Mouse (Mus musculus): ENCODE results near the gene Scn8a. TPM values are rescaled to one million over a fixed set of nuclear protein-coding genes. Genes with fewer than 3 reads are reported as not detected.

The Scn8a gene
- polyA plus RNA-seq, 1 experiment = not detected

DNA sequence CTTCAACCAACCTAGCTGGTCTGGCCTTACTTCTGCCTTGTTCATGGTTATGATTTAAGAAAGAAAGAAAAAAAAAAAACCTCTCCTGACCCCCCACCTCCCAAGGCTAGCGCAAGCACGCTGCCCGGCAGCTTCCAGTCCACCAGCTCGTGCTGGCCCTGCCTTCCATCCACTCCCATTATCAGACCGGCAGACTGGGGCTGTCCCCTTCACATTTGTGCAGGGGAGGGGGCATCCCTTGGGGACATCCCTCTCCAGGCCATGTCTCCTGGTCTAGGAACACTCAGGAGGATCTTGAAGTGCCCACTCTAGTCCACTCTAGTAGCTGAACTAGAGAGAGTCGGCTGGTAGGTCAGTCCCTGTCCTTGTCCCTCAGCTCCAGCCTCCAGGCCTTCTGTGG is 174.9 kb downstream of the Scn8a start:
- Histone ChIP-seq H3K36me3 (replicated peaks; ENCODE audit: low read length) (no peaks in the 10 kb centered on the region), H3K4me1 (peaks cover 20% of the 10 kb centered on the region), H3K4me3 (replicated peaks) (no peak overlapping the region), H3K9me3 (peaks cover 4% of the 10 kb centered on the region), H3K27me3 (replicated peaks) (peaks cover 94% of the 10 kb centered on the region)
- no peak for TF ChIP-seq GATA1 (IDR thresholded peaks at IDR 0.05; ENCODE audit: borderline replicate concordance, low read length)
- TF ChIP-seq FLI1 (IDR thresholded peaks at IDR 0.05; ENCODE audit: low read length) = no peak

DNA sequence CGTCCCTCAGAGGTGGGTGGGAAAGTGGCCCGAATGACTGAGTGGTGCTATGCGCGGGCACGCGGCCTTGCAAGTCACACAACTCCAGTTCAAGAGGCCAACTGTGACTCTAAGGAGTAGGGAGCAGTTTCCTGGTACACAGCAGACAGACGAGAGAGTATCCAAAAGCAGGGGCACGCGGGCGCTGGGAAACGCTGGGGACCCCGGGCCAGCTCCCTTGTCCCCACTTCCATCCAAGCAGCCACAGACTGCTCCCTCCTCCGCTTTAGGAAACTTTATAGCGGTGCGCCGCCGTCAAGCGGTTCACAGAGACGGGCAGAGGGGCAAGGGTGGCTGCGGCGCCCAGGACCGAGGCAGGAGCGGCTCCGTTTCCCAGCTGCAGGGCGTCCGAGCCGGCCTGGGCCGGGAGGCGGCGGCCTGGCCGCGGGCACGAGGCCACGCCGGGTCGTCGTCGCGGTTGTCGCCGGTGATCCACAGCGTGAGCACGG is 176.4 kb downstream of the Scn8a start:
- Histone ChIP-seq H3K4me1 (peaks cover 19% of the 10 kb centered on the region), H3K9me3 (no peaks in the 10 kb centered on the region), H3K36me3 (replicated peaks; ENCODE audit: low read length) (no peaks in the 10 kb centered on the region), H3K4me3 (replicated peaks) (peak overlapping the region; percentile 14), H3K27me3 (replicated peaks) (peaks cover 93% of the 10 kb centered on the region)
- TF ChIP-seq FLI1 (IDR thresholded peaks at IDR 0.05; ENCODE audit: low read length) (no peak), GATA1 (IDR thresholded peaks at IDR 0.05; ENCODE audit: borderline replicate concordance, low read length) (no peak)

DNA sequence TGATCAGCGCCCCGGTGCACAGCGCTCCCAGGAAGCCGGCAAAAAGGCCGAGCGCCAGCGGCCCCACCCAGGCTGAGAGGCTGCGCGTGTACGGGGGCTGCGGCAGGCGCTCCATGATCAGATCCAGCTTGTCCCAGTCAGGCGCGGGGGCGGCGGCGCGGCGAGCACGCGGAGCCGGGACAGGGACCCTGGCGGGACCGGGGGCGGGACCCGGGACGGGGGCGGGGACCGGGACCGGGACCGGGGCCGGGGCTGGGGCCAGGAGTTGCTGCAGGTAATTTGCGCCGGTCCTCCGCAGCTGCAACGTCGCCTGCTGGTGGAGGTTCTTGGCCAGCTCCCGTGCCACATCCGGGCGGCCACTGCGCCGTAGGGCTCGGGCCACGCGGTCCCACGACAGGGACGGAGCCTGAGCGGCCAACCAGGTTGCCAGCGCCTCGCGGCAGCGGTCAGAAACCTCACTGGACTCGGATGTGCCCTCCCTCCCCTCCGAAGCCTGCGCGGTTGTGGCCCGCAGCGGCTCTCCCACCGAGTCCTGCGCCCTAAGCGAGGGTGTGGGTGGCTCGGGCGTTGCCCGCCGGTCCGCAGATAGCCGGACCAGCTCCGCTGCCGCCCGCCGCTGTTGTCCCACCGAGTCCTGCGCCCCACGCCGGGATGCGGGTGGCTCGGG is 177.0 kb downstream of the Scn8a start:
- peak overlapping the region; percentile 73 for H3K4me3 ChIP-seq (replicated peaks)
- H3K9me3 ChIP-seq = no peaks in the 10 kb centered on the region
- peaks cover 20% of the 10 kb centered on the region for H3K4me1 ChIP-seq
- H3K36me3 ChIP-seq (replicated peaks; ENCODE audit: low read length) = no peaks in the 10 kb centered on the region
- TF ChIP-seq GATA1 (IDR thresholded peaks at IDR 0.05; ENCODE audit: borderline replicate concordance, low read length) (no peak), FLI1 (IDR thresholded peaks at IDR 0.05; ENCODE audit: low read length) (no peak)
- H3K27me3 ChIP-seq (replicated peaks) = peaks cover 94% of the 10 kb centered on the region

DNA sequence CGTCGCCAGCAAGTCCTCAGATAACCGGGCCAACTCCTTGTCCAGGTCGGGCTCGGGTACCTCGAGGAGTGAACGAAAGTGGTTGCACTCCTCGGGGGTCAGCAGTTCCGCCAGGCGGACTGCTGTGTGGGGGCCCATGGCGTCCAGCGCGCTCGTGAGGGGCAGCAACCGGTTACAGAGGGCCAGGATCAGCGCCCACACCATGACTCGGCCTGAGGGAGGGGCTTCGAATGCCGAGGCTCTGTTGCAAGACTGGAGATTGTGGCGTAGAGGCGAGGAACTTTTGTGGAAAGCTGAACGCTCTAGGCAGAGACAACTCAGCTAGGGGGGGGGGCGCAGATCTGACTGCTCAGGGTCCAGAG is 177.5 kb downstream of the Scn8a start, which contains the start of gene Gm47841:
Gene Gm47841, minus strand, starts transcription at position 204 of the 362 bp plus-strand sequence.
- Histone ChIP-seq H3K4me3 (replicated peaks) (peak within 1 kb of the TSS; percentile 73), H3K9me3 (no peaks in the 10 kb centered on the region), H3K4me1 (peaks cover 20% of the 10 kb centered on the region), H3K36me3 (replicated peaks; ENCODE audit: low read length) (no peaks in the 10 kb centered on the region), H3K27me3 (replicated peaks) (peaks cover 94% of the 10 kb centered on the region)
- TF ChIP-seq FLI1 (IDR thresholded peaks at IDR 0.05; ENCODE audit: low read length) = no peak
- TF ChIP-seq GATA1 (IDR thresholded peaks at IDR 0.05; ENCODE audit: borderline replicate concordance, low read length) = no peak

DNA sequence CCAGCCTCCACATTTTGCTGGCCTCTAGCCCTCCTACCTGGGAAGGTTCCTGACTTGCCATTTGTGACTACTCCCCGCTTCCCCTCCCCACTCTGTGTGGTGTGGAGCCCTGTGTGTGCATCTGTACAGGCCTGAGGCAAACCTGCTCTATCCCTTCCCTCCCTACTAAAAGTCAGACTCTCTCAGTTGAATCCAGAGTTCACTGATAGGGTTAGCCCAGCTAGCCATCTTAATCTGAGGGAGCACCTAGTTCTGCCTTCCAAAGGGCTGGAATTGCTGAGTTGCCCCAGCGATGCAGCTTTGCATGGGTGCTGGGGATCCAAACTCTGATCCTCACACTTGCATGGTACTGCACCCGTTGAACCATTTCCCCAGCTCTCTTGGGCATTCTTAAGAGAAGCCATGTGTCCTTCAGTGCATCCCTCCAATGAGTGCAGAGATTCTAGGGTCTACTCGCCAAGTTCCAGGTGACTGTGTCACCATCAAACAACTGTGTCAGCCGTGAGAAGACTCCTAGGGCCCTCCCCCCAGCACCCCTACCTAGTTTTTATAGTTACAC is 178.8 kb downstream of the Scn8a start:
- no peak overlapping the region for H3K4me3 ChIP-seq (replicated peaks)
- peaks cover 24% of the 10 kb centered on the region for H3K4me1 ChIP-seq
- H3K9me3 ChIP-seq = peaks cover 11% of the 10 kb centered on the region
- H3K36me3 ChIP-seq (replicated peaks; ENCODE audit: low read length) = no peaks in the 10 kb centered on the region
- H3K27me3 ChIP-seq (replicated peaks) = peaks cover 97% of the 10 kb centered on the region
- no peak for TF ChIP-seq GATA1 (IDR thresholded peaks at IDR 0.05; ENCODE audit: borderline replicate concordance, low read length)
- no peak for TF ChIP-seq FLI1 (IDR thresholded peaks at IDR 0.05; ENCODE audit: low read length)

DNA sequence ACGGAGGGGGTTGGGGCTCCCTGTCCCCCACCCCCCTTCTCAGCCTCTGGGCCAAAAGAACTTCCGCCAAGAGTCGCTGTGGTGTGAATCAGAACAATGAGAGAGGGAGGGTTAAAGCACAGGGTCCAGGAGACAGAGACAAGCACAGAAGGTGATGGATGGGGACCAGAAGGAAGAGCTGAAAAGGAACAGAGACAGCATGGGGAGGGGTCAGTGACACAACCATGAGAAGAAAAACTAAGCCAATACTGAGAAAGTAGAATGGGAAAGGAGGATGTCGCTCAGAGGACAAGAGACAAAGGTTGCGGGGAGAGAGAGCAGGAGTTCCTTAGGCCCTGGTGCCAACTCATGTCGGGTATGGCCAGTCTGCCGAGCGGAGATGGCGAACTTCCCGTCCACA is 182.2 kb downstream of the Scn8a start:
- Histone ChIP-seq H3K9me3 (peaks cover 11% of the 10 kb centered on the region), H3K27me3 (replicated peaks) (peaks cover 98% of the 10 kb centered on the region), H3K36me3 (replicated peaks; ENCODE audit: low read length) (no peaks in the 10 kb centered on the region), H3K4me1 (peaks cover 14% of the 10 kb centered on the region), H3K4me3 (replicated peaks) (no peak overlapping the region)
- TF ChIP-seq GATA1 (IDR thresholded peaks at IDR 0.05; ENCODE audit: borderline replicate concordance, low read length) (no peak), FLI1 (IDR thresholded peaks at IDR 0.05; ENCODE audit: low read length) (no peak)

DNA sequence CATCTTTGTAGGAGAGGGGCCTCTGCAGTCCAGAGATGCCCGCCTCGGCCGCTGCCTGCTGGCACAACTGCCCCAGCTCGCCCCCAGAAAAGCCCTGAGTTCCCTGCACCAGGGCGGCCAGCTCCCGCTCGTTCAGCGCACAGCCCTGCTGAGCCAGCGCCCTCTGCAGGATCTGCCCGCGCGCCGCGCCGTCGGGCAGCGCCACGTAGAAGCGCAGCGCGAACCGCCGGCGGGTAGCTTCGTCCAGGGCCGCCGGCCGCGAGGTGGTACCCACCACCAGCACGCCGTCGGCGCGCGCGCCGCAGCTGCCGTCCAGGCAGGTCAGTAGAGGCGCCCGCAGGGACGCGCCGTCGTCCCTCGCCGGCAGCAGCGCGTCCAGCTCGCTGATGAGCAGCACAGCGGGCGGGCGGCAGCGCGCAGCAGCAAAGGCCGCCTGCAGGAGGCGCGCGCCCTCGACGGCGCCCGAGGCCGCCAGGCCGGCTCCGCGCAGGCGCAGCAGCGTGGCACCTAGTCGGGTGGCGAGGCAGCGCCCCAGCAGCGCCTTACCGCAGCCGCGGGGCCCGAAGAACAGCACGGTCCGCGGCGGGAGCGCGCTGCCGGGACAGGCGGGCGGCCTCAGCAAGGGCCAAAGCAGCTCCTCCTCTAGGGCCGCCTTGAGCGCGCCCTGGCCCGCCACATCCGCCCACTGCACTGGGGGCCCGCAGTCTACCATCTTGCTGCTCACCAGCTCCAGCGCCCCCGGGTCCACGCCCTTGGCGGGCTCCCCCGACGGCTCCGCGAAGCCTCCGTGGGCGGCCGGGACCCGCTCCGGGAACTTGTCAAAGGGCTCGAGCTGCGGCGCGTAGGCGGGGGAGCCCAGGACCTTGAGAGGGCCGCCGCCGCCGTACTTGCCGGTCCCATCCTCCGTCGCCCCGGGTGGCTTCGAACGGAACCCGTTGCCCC is 183.2 kb downstream of the Scn8a start:
- no peak overlapping the region for H3K4me3 ChIP-seq (replicated peaks)
- peaks cover 11% of the 10 kb centered on the region for H3K9me3 ChIP-seq
- TF ChIP-seq GATA1 (IDR thresholded peaks at IDR 0.05; ENCODE audit: borderline replicate concordance, low read length) (no peak), FLI1 (IDR thresholded peaks at IDR 0.05; ENCODE audit: low read length) (no peak)
- peaks cover 98% of the 10 kb centered on the region for H3K27me3 ChIP-seq (replicated peaks)
- peaks cover 10% of the 10 kb centered on the region for H3K4me1 ChIP-seq
- no peaks in the 10 kb centered on the region for H3K36me3 ChIP-seq (replicated peaks; ENCODE audit: low read length)

DNA sequence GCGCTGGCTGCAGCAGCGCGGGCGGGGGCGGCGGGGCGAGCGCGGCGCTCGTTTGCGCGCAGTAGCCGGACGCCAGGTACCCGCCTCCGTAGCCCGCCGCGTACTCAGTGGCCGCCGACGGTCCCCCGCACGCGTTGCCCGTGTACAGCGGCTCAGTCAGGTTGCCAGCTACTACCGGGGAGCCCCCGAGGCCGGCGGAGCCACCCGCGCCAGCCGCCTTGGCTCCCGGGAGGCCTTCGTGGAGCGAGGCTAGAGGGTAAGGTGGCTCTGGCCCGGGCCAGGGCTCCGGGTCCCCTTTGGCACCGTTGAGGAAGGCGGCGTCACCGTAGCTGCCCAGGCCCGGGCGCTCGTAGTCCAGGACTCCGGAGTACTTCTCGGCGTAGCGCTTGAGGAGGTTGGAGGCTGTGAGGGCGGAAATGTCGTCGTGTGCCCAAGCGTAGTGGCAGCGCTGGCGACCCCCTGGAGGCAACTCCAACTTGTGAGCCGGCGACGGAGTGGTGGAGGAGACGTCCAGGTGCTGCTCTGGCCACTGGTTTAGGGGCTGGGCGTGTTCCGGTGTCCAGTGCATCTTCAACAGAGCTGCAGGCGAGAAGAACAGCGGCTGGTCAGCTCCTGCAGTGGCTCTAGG is 184.3 kb downstream of the Scn8a start:
- Histone ChIP-seq H3K4me3 (replicated peaks) (no peak overlapping the region), H3K36me3 (replicated peaks; ENCODE audit: low read length) (no peaks in the 10 kb centered on the region), H3K27me3 (replicated peaks) (peaks cover 96% of the 10 kb centered on the region), H3K4me1 (peaks cover 10% of the 10 kb centered on the region), H3K9me3 (peaks cover 11% of the 10 kb centered on the region)
- TF ChIP-seq GATA1 (IDR thresholded peaks at IDR 0.05; ENCODE audit: borderline replicate concordance, low read length) (no peak), FLI1 (IDR thresholded peaks at IDR 0.05; ENCODE audit: low read length) (no peak)

DNA sequence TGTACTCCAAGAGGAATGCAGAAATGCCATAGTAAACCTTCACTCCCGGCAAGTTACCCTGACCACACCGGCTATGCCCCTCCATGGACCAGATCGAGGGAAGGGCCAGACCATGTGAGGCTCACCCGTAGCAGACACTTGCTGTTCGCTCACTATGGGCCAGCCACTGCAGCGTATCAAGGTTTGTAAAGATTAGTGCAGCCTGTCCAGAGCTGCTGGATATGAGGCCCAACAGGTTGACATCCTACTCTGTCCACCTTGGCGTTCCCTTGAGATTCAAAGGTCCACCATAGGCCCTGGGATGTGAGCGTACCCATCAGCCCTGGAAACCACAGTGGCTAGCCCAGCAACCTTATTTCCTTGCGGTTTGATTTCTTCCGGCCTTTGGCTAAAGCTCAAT is 184.9 kb downstream of the Scn8a start:
- peaks cover 95% of the 10 kb centered on the region for H3K27me3 ChIP-seq (replicated peaks)
- no peaks in the 10 kb centered on the region for H3K36me3 ChIP-seq (replicated peaks; ENCODE audit: low read length)
- TF ChIP-seq FLI1 (IDR thresholded peaks at IDR 0.05; ENCODE audit: low read length) = no peak
- TF ChIP-seq GATA1 (IDR thresholded peaks at IDR 0.05; ENCODE audit: borderline replicate concordance, low read length) = no peak
- H3K4me3 ChIP-seq (replicated peaks) = no peak overlapping the region
- peaks cover 11% of the 10 kb centered on the region for H3K9me3 ChIP-seq
- H3K4me1 ChIP-seq = peaks cover 10% of the 10 kb centered on the region

Measured in megakaryocyte, embryonic 14.5 days (primary cell).